Mouse (Mus musculus) heart, embryonic 13.5 days (tissue): ENCODE results near the gene Ccdc137. TPM values are rescaled to one million over a fixed set of nuclear protein-coding genes. Genes with fewer than 3 reads are reported as not detected.

Experiments used
- ATAC-seq: fragments of 200-750 bp; cut with Nextera tagmentation; 2 replicates; pipeline ENCODE4 v1.8.0; 2017; ENCODE audit warnings: moderate TSS enrichment; ENCODE audit not compliant: insufficient number of reproducible peaks, low FRiP score, low TSS enrichment; ENCODE audit errors: extremely low read depth
- H3K27ac ChIP-seq: fragments of 300-500 bp; sonication (generic); replicated peaks from 2 replicates; pipeline ENCODE4 v1.5.1; 2015; ENCODE audit warnings: moderate library complexity, mild to moderate bottlenecking, inconsistent platforms
- H3K27me3 ChIP-seq: fragments of 300-500 bp; sonication (generic); replicated peaks from 2 replicates; pipeline ENCODE4 v1.6.1; 2015; ENCODE audit warnings: mild to moderate bottlenecking, inconsistent platforms
- H3K36me3 ChIP-seq: fragments of 300-500 bp; sonication (generic); 2 replicates; pipeline ENCODE4 v1.6.1; 2015; ENCODE audit warnings: mild to moderate bottlenecking, inconsistent platforms
- H3K4me1 ChIP-seq: fragments of 300-500 bp; sonication (generic); 2 replicates; pipeline ENCODE4 v1.6.1; 2015; ENCODE audit warnings: inconsistent platforms
- H3K4me2 ChIP-seq: fragments of 300-500 bp; sonication (generic); 2 replicates; pipeline ENCODE4 v1.6.1; 2015; ENCODE audit warnings: inconsistent platforms, mild to moderate bottlenecking, moderate library complexity
- H3K4me3 ChIP-seq: fragments of 300-500 bp; sonication (generic); 2 replicates; pipeline ENCODE4 v1.5.1; 2015; ENCODE audit warnings: moderate library complexity, mild to moderate bottlenecking, inconsistent platforms
- H3K9ac ChIP-seq: fragments of 300-500 bp; sonication (generic); 2 replicates; pipeline ENCODE4 v1.6.1; 2015; ENCODE audit warnings: inconsistent platforms, mild to moderate bottlenecking, moderate library complexity
- H3K9me3 ChIP-seq: fragments of 300-500 bp; sonication (generic); 2 replicates; pipeline ENCODE4 v1.6.1; 2016; ENCODE audit warnings: inconsistent platforms
- WGBS: fragments of 180-500 bp; shearing (Covaris S2); methylation state at CpG from one replicate; pipeline ENCODE4 v1.1.7; 2015; ENCODE audit warnings: mixed read lengths; 5-methylcytosine and 5-hydroxymethylcytosine counted together
- polyA plus RNA-seq: library from polyadenylated mRNA; unstranded; fragments of >200 nt; fragmentation: Nextera tagmentation; extraction: Ambion mirVana; gene quantifications from 2 replicates; pipeline ENCODE4 v1.2.1, GENCODE M21; 2015

Ccdc137 gene
- polyA plus RNA-seq, 1 experiment from 2014 or later, result 19.1 TPM

DNA sequence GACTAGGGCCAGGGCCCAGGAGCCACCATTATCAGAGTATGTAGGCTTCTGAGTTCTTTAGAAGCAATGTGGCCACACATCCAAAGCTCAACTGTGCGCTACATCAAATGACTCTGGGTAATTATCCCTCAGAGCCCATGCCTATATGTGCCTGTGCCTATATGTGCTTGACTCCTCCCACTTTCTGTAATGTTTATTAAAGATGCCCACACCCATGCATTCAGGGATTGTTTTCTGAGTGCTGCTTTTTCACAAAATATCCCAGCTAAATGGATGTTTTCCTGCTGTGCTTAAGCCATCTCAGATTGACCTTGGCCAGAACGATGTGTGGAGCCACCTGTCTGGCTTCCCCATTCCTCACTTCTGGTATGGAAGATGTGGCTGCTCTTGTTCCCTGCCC, 5.6 kb downstream of the Ccdc137 start:
- ATAC-seq, result no peak
- no peak overlapping the region for H3K4me3 ChIP-seq
- H3K9ac ChIP-seq, result no peak overlapping the region
- no peaks in the 10 kb centered on the region for H3K9me3 ChIP-seq
- H3K36me3 ChIP-seq, result peaks cover 62% of the 10 kb centered on the region
- peaks cover 32% of the 10 kb centered on the region for H3K4me1 ChIP-seq
- H3K27ac ChIP-seq, result no peak overlapping the region
- no peaks in the 10 kb centered on the region for H3K27me3 ChIP-seq
- no peak overlapping the region for H3K4me2 ChIP-seq
- whole genome bisulfite sequencing, result 89% methylated on average over 2 of the region's 2 CpGs

DNA sequence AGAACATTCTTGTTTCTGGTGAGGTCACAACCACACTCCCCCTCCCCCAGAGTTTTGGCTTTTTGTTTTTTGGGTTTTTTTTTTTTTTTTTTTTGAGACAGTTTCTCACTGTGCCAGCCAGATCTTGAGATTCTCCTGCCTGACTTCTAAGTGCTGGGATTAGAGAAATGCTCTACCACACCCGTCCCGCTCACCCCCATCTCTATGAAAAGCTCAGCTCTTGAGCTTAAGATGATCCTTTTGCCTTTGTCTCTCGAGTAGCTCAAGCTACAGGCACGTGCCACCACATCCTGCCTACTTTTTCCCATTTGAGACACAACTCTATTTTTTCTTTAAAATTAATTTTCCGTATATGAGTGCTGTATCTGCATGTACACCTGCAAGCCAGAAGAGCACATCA, 6.5 kb downstream of the Ccdc137 start:
- ATAC-seq, result no peak
- Histone ChIP-seq H3K27me3 (no peaks in the 10 kb centered on the region), H3K4me2 (no peak overlapping the region), H3K4me3 (no peak overlapping the region), H3K9ac (no peak overlapping the region), H3K9me3 (no peaks in the 10 kb centered on the region), H3K27ac (no peak overlapping the region), H3K36me3 (peaks cover 64% of the 10 kb centered on the region), H3K4me1 (peaks cover 27% of the 10 kb centered on the region)
- 88% methylated on average over 5 of the region's 5 CpGs for WGBS

DNA sequence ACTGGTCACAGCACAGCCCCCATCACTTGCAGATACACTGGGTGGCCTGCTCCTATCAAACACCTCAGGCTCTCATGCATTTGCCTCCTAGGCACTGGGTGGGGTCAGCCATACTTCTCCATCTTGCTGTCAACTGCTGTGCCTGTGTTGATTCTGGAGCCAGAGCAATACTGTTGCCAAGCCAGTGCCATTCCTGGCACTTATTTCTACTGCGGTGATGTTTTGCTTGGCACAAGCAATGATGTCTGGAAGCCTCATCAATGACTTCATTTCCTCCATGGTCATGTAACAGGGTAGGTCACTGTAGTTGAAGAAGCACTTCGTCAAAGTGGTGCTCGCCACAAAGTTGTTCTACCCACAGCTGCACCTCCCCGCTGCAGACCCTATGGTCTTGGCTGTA, 7.6 kb downstream of the Ccdc137 start:
- Histone ChIP-seq H3K4me3 (peak overlapping the region; percentile 85), H3K27ac (peak overlapping the region; percentile 6; the same call in 1 of the 2 replicates), H3K9ac (no peak overlapping the region), H3K9me3 (no peaks in the 10 kb centered on the region), H3K36me3 (peaks cover 67% of the 10 kb centered on the region), H3K27me3 (no peaks in the 10 kb centered on the region), H3K4me1 (peaks cover 25% of the 10 kb centered on the region), H3K4me2 (peak overlapping the region; percentile 95)
- WGBS, result 78% methylated on average over 4 of the region's 4 CpGs
- no peak for ATAC-seq

DNA sequence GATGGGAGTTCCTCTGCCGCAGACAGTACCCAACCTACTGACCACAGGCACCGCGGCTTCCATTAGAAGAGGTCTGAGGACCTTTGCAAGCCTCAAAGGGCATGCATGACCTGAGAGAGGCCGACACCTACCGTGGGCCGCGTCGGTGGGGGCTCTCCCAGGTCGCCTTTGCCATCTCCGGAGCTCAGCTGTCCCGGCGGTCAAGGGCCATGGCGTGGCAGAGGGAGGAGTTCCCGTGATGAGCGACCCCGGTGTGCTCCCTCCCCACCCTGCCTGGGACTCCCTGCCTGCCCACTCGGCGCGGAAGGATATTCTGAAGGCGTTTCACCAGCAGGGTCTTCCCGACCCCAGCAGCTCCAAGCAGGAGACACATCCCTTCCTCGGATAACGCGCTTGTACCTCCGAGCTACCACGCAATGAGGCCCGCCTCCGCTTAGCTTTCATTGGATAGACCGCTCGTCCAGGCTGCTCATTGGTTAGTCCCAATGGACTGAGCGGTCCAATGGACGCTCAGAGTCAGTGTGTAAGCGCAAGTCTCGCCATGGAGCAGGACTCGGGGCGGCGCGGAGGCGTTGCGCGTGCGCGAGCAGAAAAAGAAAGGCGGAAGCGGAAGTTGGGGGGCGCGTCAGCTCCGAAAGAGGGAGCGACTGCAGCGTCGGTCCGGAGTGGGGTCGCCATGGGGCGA, 9.3 kb downstream of the Ccdc137 start, which contains the start of gene Arl16:
Gene Arl16 (minus strand): TSS at position 557 of the 685 bp plus-strand sequence.
- Histone ChIP-seq H3K36me3 (peaks cover 67% of the 10 kb centered on the region), H3K4me2 (peak within 1 kb of the TSS; percentile 95), H3K27ac (peak within 1 kb of the TSS; percentile 73), H3K9ac (peak within 1 kb of the TSS; percentile 91), H3K27me3 (no peaks in the 10 kb centered on the region), H3K4me3 (peak within 1 kb of the TSS; percentile 85), H3K4me1 (peaks cover 25% of the 10 kb centered on the region), H3K9me3 (no peaks in the 10 kb centered on the region)
- peak; percentile 99 for ATAC-seq
- WGBS, result under 1% methylated on average over 54 of the region's 54 CpGs

DNA sequence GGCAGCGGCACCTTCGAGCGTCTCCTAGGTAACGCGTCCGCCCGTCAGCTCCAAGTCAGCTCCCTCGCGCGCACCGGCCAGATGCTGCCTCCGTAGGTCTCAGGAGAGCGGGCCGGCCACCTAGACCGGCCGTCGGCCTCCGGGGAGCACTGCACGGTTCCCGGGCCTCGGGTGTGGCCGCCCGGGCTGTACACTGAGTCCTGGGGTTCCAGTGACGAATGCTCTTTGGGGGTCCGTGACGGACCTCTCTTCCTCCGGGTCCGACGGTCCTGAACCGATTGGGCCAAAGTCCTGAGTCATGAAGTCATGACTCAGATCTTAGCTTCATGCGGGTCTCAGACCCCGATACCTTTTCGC, 9.8 kb downstream of the Ccdc137 start:
- 1% methylated on average over 33 of the region's 33 CpGs for WGBS
- peak; percentile 45; the same call in 1 of the 2 replicates for ATAC-seq
- peak overlapping the region; percentile 95 for H3K4me2 ChIP-seq
- H3K27ac ChIP-seq, result peak overlapping the region; percentile 46
- peak overlapping the region; percentile 85 for H3K4me3 ChIP-seq
- no peaks in the 10 kb centered on the region for H3K27me3 ChIP-seq
- peaks cover 25% of the 10 kb centered on the region for H3K4me1 ChIP-seq
- no peaks in the 10 kb centered on the region for H3K9me3 ChIP-seq
- peak overlapping the region; percentile 91 for H3K9ac ChIP-seq
- peaks cover 67% of the 10 kb centered on the region for H3K36me3 ChIP-seq

DNA sequence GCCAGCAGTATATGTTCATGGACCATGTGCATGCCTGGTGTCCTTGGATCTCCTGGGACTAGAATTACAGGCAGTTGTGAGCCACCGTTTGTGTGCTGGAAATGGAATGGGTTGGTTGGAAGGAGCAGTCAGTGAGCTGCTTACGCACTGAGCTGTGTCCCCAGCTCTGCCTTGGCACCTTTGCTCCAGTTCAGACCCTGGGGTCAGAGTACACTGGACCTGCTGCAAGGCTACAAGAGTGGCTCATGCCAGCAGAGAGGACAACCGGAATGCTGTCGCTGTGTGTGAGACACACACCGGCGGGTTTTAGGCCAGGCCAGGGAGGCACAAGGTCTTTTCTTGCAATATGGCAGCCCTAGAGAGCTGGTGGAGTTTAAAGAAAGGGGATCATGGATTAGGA, 14.1 kb downstream of the Ccdc137 start:
- H3K9me3 ChIP-seq, result no peaks in the 10 kb centered on the region
- no peaks in the 10 kb centered on the region for H3K27me3 ChIP-seq
- WGBS, result 95% methylated on average over 6 of the region's 6 CpGs
- no peak overlapping the region for H3K27ac ChIP-seq
- no peak overlapping the region for H3K4me3 ChIP-seq
- H3K36me3 ChIP-seq, result peaks cover 80% of the 10 kb centered on the region
- ATAC-seq, result no peak
- H3K4me2 ChIP-seq, result no peak overlapping the region
- no peak overlapping the region for H3K9ac ChIP-seq
- H3K4me1 ChIP-seq, result peaks cover 10% of the 10 kb centered on the region

DNA sequence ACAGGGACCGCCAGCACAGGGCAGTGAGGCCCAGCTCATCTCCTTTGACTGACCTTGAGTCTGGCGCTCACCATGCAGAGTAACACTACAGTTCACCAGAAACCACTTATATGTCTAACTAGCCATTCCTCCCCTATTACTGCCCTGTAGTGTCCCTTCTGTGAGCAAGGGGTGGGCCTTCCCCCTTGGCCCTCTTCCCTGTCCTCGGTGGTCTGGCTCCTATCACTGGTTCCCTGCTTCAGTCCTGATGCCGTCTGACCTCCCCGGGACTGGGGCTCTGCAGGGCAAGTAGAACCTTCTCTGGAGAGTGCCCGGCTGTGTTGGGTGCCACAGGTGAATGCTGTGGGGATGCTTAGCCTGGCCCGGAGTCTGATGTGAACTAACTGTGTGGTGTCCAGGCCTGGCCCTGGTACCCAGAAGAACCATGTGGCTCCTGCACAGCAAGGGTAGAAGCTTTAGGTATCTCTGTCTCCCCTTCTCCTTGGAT, 25.6 kb downstream of the Ccdc137 start:
- 75% methylated on average over 7 of the region's 7 CpGs for WGBS
- peak overlapping the region; percentile 77 for H3K27ac ChIP-seq
- peak overlapping the region; percentile 83 for H3K4me3 ChIP-seq
- H3K4me2 ChIP-seq, result peak overlapping the region; percentile 79
- H3K4me1 ChIP-seq, result peaks cover 24% of the 10 kb centered on the region
- no peaks in the 10 kb centered on the region for H3K27me3 ChIP-seq
- H3K36me3 ChIP-seq, result peaks cover 82% of the 10 kb centered on the region
- H3K9ac ChIP-seq, result peak overlapping the region; percentile 95
- H3K9me3 ChIP-seq, result no peaks in the 10 kb centered on the region
- ATAC-seq, result no peak

DNA sequence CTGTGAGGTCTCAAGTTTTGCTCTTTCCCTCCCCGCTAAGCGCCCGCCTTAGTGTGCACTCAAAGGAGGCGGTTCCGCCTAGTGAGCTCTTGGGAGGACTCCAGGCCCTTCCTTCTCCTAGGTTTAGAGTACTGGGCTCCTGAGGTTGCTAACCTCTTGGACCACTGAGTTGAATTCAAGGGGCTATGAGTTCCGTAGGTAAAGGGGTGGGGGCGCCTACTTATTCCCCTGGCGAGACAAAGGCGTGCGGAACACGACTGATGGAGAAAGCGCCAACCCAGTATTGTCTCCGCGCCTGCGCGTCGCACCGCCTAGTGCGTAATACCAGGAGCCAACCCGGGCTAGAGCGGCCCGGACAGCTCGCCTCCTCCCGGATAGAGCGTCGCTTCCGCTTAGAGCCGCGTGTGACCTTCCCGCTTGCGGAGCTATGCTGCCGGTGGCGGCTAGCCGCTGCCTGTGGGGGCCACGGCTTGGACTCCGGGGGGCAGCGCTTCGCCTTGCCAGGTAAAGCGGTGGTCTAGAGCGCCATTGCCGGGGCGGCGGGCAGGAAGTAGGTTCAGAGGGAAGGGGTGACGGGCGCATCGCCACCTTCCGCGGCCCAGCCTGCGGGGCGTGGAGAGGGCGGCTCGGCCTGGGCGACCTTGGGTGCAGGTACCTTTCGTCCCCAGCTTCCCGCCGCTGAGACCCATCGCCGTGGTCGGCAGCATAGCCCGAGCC, 26.5 kb downstream of the Ccdc137 start, which contains the start of gene Mrpl12:
Gene Mrpl12 (plus strand): TSS at position 349 of the 717 bp plus-strand sequence.
- Histone ChIP-seq H3K27ac (peak within 1 kb of the TSS; percentile 80), H3K36me3 (peaks cover 82% of the 10 kb centered on the region), H3K9ac (peak within 1 kb of the TSS; percentile 95), H3K4me2 (peak within 1 kb of the TSS; percentile 79), H3K9me3 (no peaks in the 10 kb centered on the region), H3K27me3 (no peaks in the 10 kb centered on the region), H3K4me1 (peaks cover 26% of the 10 kb centered on the region), H3K4me3 (peak within 1 kb of the TSS; percentile 83)
- peak; percentile 77; the same call in 1 of the 2 replicates for ATAC-seq
- WGBS, result under 1% methylated on average over 60 of the region's 60 CpGs

DNA sequence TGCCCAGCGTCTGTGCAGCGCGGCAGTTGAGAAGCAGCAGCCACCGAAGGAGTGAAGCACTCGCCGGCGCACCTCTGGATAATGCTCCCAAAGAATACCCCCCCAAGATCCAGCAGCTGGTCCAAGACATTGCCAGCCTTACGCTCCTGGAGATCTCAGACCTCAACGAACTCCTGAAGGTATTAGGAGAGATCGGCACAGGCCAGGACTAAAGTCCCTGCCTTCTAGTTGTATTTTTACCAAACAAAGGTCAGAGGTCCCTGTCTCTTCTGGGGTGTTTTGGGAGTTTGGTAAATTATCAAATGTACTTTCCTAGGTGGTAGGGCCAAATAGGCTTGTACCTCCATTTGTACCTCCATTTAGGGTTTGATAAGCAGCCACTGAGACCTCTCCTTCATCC, 27.3 kb downstream of the Ccdc137 start:
- Histone ChIP-seq H3K27me3 (no peaks in the 10 kb centered on the region), H3K4me1 (peaks cover 31% of the 10 kb centered on the region), H3K4me3 (peak overlapping the region; percentile 83), H3K9me3 (no peaks in the 10 kb centered on the region), H3K27ac (peak overlapping the region; percentile 80), H3K9ac (peak overlapping the region; percentile 95), H3K36me3 (peaks cover 82% of the 10 kb centered on the region), H3K4me2 (peak overlapping the region; percentile 79)
- WGBS, result 5% methylated on average over 10 of the region's 10 CpGs
- no peak for ATAC-seq

DNA sequence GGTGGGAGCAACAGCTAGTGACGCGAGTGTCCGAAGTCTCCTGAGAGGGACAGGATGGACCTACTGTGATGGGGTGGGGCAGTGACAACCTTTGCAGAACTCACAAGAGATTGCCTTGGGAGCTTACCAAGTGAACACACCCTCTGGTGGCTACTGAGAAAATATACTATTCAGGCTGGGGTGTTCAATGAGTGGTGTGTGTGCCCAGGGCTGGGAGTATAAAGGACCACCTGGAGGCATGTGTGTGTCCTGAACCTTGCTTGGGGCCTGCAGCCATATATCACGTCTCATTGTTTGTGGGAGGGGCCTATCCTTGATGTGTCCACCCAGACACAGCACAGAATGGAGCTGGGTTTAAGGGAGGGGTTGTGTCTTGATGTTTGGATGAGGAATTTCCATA, 30.6 kb downstream of the Ccdc137 start:
- H3K9me3 ChIP-seq, result no peaks in the 10 kb centered on the region
- no peak overlapping the region for H3K4me2 ChIP-seq
- no peak overlapping the region; the same call in 1 of the 2 replicates for H3K9ac ChIP-seq
- WGBS, result 69% methylated on average over 4 of the region's 4 CpGs
- H3K36me3 ChIP-seq, result peaks cover 51% of the 10 kb centered on the region
- no peak for ATAC-seq
- peaks cover 50% of the 10 kb centered on the region for H3K4me1 ChIP-seq
- no peak overlapping the region for H3K27ac ChIP-seq
- H3K4me3 ChIP-seq, result no peak overlapping the region
- no peaks in the 10 kb centered on the region for H3K27me3 ChIP-seq

DNA sequence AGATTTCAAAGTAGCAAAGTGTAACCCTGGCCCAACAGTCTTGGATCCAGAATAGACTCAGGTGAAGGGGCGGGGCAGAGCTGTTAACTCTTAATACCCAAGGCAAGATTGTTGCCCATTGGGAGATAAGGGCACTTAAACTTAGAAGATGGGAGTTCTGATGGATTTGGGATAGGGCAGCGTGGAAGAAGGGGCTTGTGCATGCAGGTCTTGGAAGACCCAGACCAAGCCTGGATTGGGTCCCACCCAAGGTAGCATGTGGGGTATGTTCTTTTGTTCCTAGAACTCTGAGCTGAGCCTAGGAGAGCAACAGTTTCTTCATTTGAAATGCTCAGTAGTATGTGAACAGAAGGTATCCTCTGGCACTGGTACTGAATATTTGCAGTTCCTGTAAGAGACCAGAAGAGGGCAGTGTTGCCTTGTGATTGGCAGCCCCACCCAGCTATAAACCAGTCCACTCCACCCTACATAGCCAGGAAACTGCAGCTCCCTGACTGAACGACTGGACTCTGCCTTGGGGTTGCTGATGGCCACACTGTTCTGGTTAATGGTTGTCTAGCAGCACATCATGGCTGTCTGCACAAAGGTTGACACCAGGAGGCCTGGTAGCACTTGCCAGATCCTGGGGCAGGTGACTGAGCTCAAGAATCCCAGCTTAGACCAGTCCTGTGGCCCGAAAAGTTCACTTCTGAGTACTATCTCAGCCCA, 31.3 kb downstream of the Ccdc137 start:
- peaks cover 50% of the 10 kb centered on the region for H3K36me3 ChIP-seq
- 60% methylated on average over 4 of the region's 4 CpGs for WGBS
- peak overlapping the region; percentile 8 for H3K9ac ChIP-seq
- no peaks in the 10 kb centered on the region for H3K9me3 ChIP-seq
- H3K4me1 ChIP-seq, result peaks cover 48% of the 10 kb centered on the region
- no peak overlapping the region for H3K4me3 ChIP-seq
- ATAC-seq, result 0 out of 2 replicates have a peak, but pooled peaks have one; percentile 18
- no peaks in the 10 kb centered on the region for H3K27me3 ChIP-seq
- H3K4me2 ChIP-seq, result no peak overlapping the region
- peak overlapping the region; percentile 40 for H3K27ac ChIP-seq
